Mouse (Mus musculus) splenic B cell, adult 2 months (primary cell): ENCODE data around the gene Pak4.
"Not testable (repeated sequence)": the region's sequence is repeated elsewhere in the genome, so short reads cannot be mapped to it uniquely, and the experiment has no call there.

Experiments used
- DNase-seq: peaks from one replicate; pipeline ENCODE4 v3.0.0-alpha.2; 2011; ENCODE audit warnings: low read depth, low spot score
- H3K27me3 ChIP-seq: 2 replicates; pipeline ENCODE4 v1.6.1; 2012; ENCODE audit warnings: mild to moderate bottlenecking, low read length, moderate library complexity, mixed read lengths; ENCODE audit not compliant: control insufficient read depth, poor library complexity, insufficient read depth, severe bottlenecking
- H3K36me3 ChIP-seq: 2 replicates; pipeline ENCODE4 v1.6.1; 2012; ENCODE audit warnings: mild to moderate bottlenecking, low read length, moderate library complexity, mixed read lengths; ENCODE audit not compliant: control insufficient read depth, poor library complexity, insufficient read depth, severe bottlenecking

The Pak4 gene

DNA sequence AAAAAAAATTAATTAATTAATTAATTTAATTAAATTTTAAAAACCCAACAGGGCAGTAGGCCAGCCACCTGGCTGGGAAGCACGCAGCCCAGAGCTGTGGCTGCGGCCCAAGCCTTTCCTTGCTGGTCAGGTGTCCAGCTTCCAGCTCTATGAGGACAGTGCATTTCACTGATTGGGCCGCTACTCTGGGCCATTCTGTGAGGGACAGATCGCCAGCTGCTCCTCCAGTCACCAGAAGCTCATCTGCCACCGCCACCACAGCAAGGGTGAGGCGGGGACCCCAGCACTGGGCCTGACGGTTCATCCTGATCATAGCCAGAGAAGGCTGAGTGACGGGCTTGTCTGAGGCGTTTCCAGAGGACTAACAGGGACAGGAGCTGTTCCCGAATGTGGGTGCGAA, 36.0 kb downstream of the Pak4 start:
- no peak for DNase-seq
- peaks cover 3% of the 10 kb centered on the region; the same call in 1 of the 2 replicates for H3K36me3 ChIP-seq
- H3K27me3 ChIP-seq = no peaks in the 10 kb centered on the region

- DNase-seq = no peak
- H3K36me3 ChIP-seq = peaks cover 3% of the 10 kb centered on the region; the same call in 1 of the 2 replicates
- H3K27me3 ChIP-seq = no peaks in the 10 kb centered on the region
Measured at GRCm38 (mm10) chr7:28560856-28561255, 37.1 kb downstream of the Pak4 start.

DNA sequence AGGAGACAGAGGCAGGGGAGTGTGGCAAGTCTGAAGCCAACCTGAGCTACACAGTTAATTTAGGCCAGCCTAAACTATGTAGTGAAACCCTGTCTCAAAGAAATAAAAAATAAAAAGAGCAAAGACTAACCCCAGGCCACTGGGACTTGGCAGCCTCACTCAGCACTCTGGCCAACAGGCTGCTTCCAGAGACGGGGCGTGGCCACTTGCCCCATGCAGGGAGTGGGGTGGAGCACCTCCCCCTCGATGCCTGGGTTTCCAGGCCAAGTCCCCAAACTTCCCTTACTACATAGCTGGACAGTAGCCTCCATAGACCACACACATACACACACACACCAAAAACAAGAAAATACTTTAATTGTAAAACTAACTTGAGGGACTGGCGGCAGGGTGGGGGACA, 39.5 kb downstream of the Pak4 start:
- DNase-seq = no peak
- Histone ChIP-seq H3K36me3 (peaks cover 3% of the 10 kb centered on the region; the same call in 1 of the 2 replicates), H3K27me3 (no peaks in the 10 kb centered on the region)

DNA sequence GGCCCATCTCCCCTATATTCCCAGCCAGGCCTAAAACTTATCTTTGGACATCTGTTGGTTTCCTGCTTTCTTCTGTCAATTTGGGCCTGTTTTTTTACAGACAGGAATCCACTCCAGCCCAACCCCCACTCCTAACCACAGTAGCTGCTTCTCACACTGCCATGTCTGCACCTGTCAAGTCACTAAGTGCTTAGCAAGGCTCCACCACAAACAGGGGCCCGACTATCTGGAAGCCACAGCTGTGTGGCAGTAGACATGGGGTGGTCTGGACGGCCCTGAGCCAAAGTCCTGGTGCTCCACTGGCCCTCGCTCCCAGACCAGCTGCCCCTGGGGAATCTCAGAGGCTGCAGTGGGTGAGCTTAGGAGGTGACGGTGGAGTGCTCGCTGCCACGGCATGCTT, 40.3 kb downstream of the Pak4 start:
- peaks cover 3% of the 10 kb centered on the region; the same call in 1 of the 2 replicates for H3K36me3 ChIP-seq

DNA sequence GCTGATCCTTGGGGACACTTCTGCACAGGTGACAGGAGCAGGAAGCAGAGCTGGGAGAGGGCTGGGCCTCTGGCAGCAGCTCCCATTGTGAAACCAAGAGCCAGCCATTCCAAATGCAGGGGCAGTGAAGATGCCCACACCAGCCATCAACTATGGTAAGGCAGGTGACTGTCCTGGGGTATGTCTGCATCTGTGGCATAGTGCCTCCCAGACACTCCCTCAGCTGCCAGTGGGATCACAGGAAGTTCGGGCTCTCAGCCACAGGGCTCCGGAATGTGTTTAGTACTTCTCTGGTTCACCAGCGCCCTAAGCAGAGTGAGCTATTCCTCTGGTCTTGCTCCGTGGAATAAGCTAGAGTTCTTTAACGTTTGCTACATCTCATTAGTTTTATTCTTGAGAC, 40.9 kb downstream of the Pak4 start:
- Histone ChIP-seq H3K36me3 (peaks cover 3% of the 10 kb centered on the region; the same call in 1 of the 2 replicates), H3K27me3 (no peaks in the 10 kb centered on the region)
- DNase-seq = no peak

More for the DNA sequence above, 40.3 kb downstream of the Pak4 start:
- DNase-seq = no peak
- no peaks in the 10 kb centered on the region for H3K27me3 ChIP-seq

DNA sequence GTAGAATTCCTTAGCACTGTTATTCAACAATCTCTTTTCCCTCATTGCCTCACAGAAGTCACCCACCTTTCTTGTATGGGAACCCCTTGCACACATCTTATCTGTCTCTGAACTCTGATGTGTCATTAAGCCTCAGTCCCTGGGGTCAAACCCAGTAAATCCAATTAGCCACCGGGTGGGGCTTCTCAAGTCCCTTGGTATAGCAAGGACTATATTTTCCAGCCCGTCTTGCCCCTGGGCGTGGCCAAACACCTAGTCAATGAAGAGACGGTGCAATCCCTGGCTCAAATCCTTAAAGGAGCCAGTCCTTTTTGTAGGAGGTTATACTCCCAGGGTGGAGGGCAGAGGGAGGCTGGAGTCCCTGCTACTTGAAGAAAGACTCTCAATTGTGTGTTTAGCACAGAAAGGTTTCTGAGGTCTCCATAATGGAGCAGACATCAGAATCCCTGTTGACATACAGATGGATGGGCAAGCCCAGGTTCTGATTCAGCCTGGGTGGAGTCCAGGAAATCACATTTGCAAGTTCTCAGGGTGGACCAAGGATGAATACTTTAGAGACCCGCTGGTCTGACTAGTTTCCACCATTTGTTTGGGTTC, 41.9 kb downstream of the Pak4 start:
- no peaks in the 10 kb centered on the region for H3K27me3 ChIP-seq
- H3K36me3 ChIP-seq = peaks cover 3% of the 10 kb centered on the region; the same call in 1 of the 2 replicates
- DNase-seq = no peak

- no peak for DNase-seq
- H3K36me3 ChIP-seq = no peaks in the 10 kb centered on the region
- H3K27me3 ChIP-seq = no peaks in the 10 kb centered on the region
Measured at GRCm38 (mm10) chr7:28553076-28553475, 44.9 kb downstream of the Pak4 start.

DNA sequence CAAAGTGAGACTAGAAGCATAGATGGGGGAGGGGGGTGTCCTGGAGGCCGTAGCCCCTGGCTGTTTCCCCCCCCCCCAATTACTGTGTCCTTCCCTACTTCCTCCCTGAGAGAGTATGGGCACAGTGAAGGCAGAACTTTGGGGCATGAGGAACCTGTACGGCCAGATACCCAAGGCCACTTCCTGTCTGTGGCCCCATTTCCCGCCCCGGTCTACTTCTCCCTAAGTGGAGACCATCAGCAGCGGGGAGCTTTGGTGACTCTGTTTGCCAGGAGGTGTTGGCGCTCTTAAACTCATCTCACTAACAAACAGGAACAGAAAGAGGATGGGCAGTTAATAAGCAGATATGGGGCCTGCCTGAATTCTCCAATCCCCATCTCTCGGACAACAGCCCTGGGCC, 50.4 kb downstream of the Pak4 start:
- peak; percentile 17 for DNase-seq
- no peaks in the 10 kb centered on the region; the same call in 1 of the 2 replicates for H3K27me3 ChIP-seq

DNA sequence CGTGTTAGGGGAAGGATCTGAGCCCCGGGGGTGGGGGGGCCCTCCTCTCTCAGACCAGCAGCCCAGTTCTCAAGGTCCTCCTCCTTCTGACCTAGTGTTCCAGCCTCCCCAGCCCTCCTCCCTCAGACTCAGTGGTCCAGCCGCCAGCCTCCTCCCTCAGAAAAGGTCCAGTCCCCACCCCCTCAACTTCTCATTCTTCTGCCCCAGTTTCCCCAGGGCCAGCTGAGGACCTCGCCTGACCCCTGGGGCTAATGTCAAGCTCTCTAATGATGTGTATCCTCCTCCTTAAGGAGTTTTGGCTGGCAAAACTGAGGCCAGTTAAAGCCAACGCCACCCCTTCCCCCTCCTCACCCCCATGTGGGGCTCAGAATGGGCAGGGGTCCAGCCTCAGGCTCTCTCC, 50.8 kb downstream of the Pak4 start, which contains the start of gene Nccrp1:
Gene Nccrp1 (minus strand): TSS at position 101 of the 400 bp plus-strand sequence.
- no peak for DNase-seq

More for the DNA sequence above, 50.4 kb downstream of the Pak4 start:
- H3K36me3 ChIP-seq = no peaks in the 10 kb centered on the region

GRCm38 (mm10) chr7:28546649-28547048, 51.3 kb downstream of the Pak4 start:
- H3K27me3 ChIP-seq = no peaks in the 10 kb centered on the region; the same call in none of the 2 replicates
- no peaks in the 10 kb centered on the region for H3K36me3 ChIP-seq
- DNase-seq = no peak

More for the DNA sequence above, 50.8 kb downstream of the Pak4 start, which contains the start of gene Nccrp1:
- no peaks in the 10 kb centered on the region; the same call in 1 of the 2 replicates for H3K27me3 ChIP-seq
- H3K36me3 ChIP-seq = no peaks in the 10 kb centered on the region

GRCm38 (mm10) chr7:28545891-28546210, 52.1 kb downstream of the Pak4 start:
- Histone ChIP-seq H3K36me3 (no peaks in the 10 kb centered on the region), H3K27me3 (no peaks in the 10 kb centered on the region; the same call in none of the 2 replicates)
- no peak for DNase-seq

GRCm38 (mm10) chr7:28545048-28545890, 52.7 kb downstream of the Pak4 start:
- Histone ChIP-seq H3K36me3 (no peaks in the 10 kb centered on the region), H3K27me3 (no peaks in the 10 kb centered on the region; the same call in none of the 2 replicates)
- no peak for DNase-seq

GRCm38 (mm10) chr7:28544051-28544601, 53.9 kb downstream of the Pak4 start:
- DNase-seq = no peak
- Histone ChIP-seq H3K27me3 (no peaks in the 10 kb centered on the region; the same call in none of the 2 replicates), H3K36me3 (no peaks in the 10 kb centered on the region)

DNA sequence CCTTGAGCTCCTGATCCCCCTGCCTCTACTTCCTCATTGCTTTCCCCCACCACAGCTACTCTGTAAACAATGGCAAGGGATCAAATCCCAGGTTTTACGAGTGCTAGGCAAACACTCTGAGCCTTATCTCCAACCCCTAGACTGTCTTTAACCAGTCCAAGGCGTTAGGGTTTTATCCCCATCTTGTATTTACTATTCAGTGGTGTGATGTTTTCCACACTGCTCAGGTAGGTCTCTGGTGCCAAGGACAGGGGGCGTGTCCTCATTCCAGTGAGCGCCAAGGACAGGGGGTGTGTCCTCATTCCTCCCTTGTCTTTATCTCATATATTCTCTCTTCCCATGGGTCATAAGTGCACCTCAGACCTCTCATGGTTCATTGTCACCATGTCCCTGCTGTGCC, 57.5 kb downstream of the Pak4 start, which contains the start of gene Sycn:
Gene Sycn (plus strand): TSS at position 360 of the 400 bp plus-strand sequence.
- H3K36me3 ChIP-seq = no peaks in the 10 kb centered on the region
- no peak for DNase-seq
- H3K27me3 ChIP-seq = no peaks in the 10 kb centered on the region; the same call in none of the 2 replicates

- not testable (repeated sequence) for DNase-seq, H3K27me3 ChIP-seq, H3K36me3 ChIP-seq
Measured at GRCm38 (mm10) chr7:28538886-28539285, 59.1 kb downstream of the Pak4 start.
